Mouse (Mus musculus): ENCODE measurements around the gene Gm11111. TPM values are rescaled to one million over a fixed set of nuclear protein-coding genes. Genes with fewer than 3 reads are reported as not detected.

Gm11111 gene
- polyA plus RNA-seq (2012; rRNA removed), result not detected in 2 replicates

GRCm38 (mm10) chr5:98552395-98552794 is at the start of gene Gm11111:
TSS of gene Gm11111 (plus strand) at chr5:98552695.

Other genes starting within 250 kb of the Gm11111 start
- gene Cfap299, start 223.4 kb upstream of the Gm11111 start, polyA plus RNA-seq (2012; rRNA removed), result 0.05 TPM in 1 of 2 replicates, not detected in the other

Measured in liver, embryonic 18 days (tissue).